Mouse (Mus musculus): ENCODE data around the gene Sec61b.

DNA sequence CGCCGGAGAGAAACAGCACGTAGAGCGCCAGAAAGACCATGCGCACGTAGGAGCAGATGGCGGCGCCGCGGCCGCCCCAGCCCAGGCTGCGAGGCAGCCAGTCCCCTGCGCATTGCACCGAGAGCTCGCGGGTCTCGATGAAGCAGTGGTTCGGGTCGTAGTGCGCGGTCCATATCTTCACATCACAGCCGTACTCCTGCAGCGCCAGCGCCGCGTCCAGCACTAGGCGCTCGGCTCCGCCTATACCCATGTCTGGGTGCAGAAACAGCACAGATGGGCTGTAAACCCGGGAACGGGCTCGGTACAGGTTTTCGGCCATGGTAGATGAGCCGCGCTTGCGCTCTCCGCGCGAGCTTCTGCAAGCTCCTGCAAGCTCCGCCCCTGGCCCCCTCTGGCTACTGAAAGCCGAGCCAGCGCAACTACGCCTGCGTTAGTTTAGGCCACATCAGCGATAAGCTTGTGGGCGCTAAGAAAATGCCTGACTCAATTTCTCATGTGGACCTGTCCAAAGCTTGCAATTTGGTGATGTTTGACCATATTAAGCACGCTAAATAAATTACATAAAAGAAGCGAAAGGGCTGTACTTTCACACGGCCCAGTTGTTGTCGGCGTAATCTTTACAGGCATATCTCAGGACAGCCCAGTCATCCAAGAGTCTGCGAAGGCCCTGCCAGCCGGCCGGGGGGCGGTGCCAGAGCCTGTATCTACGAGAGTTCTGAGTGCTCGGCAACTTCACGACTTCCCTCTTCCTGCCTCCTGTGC is at the start of gene Sec61b, which contains the start of gene Alg2:
- TF ChIP-seq GATA1 (IDR thresholded peaks at IDR 0.05; ENCODE audit: borderline replicate concordance, low read length) (peak; percentile 67; the same call in 1 of the 3 replicates), FLI1 (IDR thresholded peaks at IDR 0.05; ENCODE audit: low read length) (no peak)
